Mouse (Mus musculus) adrenal gland, postnatal 36 days (tissue): ENCODE data around the gene Cxcr5. TPM values are rescaled to one million over a fixed set of nuclear protein-coding genes. Genes with fewer than 3 reads are reported as not detected.

Source experiments
- DNase-seq, 2 experiments: peaks; one replicate each; pipeline ENCODE4 v3.0.0; 2021; ENCODE audit warnings: mixed read lengths in 1 of 2
- total RNA-seq, 2 experiments: library from RNA; stranded (reverse); gene quantifications; 2 replicates each; pipeline ENCODE4 v1.2.3; 2021

Cxcr5 gene
- total RNA-seq, 2 experiments from 2014 or later = not detected

GRCm38 (mm10) chr9:44479628-44480428 lies 81.8 kb downstream of the Cxcr5 start:
- DNase-seq = peak; percentile 91

DNA sequence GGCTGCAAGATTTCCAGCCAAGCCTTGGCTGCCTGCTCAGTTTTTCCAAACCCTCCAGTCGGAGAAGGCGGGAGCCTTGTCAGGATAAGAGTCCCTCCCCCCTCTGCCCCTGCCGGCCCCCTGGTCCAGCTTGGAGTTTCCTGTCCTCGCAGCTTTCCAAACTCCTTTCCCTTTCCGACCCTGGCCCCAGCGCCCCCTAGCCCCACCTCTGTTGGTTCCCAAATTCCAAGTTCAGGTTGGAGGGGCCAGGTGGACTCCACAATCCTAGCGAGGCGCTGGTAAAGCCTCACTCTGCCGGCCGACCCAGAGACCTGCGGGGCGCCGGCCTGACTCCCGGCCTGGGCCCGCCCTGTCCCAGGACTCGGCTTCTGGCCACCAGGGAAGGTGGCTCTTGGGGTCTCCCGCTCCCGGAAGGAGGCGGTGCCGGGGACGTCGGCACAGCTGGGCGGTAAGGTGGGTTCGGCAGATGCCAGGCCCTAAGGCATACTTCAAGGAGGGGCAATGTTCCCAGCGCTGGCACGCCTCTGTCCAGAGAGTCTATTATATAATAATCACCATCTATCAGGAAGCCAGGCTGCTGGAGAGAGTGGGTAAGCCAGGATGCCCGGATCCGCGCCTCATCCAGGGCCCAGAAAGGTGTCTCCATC lies 82.6 kb downstream of the Cxcr5 start:
- DNase-seq = peak; percentile 84 to 88

GRCm38 (mm10) chr9:44478229-44478921 lies 83.3 kb downstream of the Cxcr5 start:
- peak; percentile 43 to 67 for DNase-seq

DNA sequence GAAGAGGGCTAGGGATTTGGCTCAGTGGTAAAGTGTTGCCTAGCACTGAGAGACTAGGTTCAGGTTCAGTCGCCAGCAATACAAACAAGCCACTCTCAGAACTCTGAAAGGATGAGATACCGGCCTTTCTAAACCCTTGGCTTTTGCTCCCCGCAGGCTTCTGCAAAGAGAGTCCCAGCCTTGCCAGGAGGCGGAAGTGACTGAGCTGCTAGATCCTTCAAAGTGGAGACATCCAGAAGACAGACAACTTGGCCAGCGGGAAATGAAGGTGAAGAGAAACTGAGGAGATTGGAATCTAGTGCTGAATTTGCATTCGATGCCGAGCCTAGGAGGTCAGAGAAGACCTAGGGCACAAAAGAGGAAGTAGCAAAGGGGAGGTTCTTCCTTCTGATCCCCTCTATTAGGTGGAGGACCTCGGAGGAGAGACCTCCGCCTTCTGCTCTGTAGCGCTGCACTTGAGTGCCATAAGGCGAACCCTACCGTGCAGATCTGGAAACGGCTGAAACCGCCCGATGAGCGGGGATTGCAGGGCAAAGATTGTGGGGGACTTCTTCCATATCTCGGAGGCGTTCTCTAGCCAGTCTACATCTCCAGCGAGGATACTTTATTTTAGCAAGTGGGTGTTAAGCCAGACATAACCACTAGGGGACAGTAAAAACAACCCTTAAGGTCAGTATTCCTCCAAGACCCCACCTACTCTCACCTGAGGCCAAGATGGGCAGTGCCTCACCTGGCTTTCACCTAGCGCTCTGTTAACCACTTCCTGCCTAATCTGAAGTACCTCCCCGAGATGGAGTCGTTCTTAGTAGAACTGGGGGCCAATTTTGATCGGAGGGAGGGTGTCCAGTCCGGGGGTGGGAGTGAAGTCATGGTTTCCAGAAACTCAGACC lies 84.1 kb downstream of the Cxcr5 start:
- peak in 1 of 2 experiments; percentile 54 for DNase-seq

DNA sequence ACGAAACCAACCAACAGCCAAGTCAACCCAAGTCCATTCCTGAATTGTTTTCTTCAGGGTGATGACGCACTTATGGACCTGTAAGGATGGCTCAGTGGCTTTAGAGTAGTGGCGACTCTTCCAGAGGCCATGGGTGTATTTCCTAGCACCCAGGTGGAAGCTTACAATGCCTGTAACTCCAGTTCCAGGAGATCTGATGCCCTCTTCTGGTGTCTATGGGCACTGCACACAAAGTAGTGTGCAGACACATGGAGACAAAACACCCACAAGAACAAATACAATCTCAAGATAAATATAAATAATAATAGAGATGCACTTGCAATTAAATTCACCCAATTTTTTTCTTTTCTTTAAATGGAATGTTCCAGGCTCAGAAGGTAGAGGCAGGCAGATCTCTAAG lies 85.7 kb downstream of the Cxcr5 start:
- DNase-seq = no peak

DNA sequence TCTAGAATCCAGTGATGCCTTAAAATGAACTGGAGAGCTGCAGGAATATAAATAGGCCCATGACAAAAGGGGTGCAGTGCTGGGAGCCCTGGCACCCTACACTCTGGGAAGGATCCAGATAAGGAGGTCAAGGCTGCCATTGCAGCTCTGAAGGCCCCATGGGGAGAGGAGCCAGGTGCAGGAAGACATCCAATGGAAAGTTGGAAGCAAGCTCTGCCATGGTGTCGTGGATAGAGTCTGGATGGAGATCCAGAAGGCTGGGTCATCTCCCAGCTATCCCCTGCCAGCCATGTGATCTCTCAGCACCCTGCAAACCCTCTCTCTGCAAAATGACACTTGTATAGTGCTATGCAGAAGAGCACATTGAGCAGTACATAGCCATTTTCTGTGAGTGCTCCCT lies 87.3 kb downstream of the Cxcr5 start:
- DNase-seq = no peak

GRCm38 (mm10) chr9:44473184-44473583 lies 88.5 kb downstream of the Cxcr5 start:
- no peak for DNase-seq

DNA sequence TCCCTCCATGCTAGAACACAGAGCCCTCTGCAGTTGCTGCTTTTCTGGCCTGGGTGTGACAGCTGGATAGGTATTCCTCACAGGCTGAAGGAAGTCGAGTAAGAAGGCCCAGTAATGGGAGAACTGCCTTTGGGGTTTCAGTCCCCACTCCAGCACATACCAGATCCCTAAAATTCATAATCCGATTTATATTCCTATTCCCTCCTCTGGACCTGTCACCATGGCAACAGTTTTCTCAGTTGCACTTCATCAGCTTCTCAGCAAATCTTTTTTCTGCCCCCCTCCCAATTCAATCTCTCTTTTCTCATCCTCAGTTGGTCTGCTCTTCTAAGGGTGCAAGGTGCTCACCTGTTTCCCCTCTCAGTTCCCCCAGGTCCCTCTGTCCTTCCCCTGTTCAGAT lies 92.9 kb downstream of the Cxcr5 start:
- DNase-seq = no peak

DNA sequence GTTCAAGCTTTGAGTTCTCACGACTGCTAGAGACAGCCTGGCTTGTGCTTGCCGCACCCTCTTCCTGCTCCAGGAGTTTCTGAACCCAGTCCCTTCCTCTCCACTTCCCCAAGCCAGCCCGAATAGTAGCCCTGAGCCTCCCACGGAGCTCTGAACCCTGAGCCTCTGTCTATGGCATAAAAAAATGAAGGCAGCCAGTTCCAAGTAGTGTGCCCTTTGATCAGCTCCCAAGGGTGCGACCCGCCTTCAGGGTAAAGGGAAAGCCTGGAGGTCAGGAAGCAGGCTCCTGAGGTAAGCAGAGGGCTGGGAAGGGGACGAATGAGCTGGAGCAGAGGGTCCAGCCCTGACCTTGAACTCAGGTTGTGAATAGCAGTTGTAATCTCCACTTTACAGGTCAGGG lies 93.5 kb downstream of the Cxcr5 start:
- no peak for DNase-seq

- no peak for DNase-seq
These were observed 99.7 kb downstream of the Cxcr5 start for GRCm38 (mm10) chr9:44461950-44462349.

Other genes starting within 250 kb of the Cxcr5 start
- 10 to 100 TPM; 37.6 to 50.6 TPM for gene C2cd2l, start 241.6 kb downstream of the Cxcr5 start, total RNA-seq
- 10 to 100 TPM; 25.3 to 32.7 TPM for gene Dpagt1, start 235.9 kb downstream of the Cxcr5 start, total RNA-seq
- 10 to 100 TPM; 41.3 to 47.7 TPM for gene H2afx, start 227.2 kb downstream of the Cxcr5 start, total RNA-seq
- 10 to 100 TPM; 61.8 to 98.3 TPM for gene Hmbs, start 217.6 kb downstream of the Cxcr5 start, total RNA-seq
- gene Vps11, start 200.2 kb downstream of the Cxcr5 start, total RNA-seq = 10 to 100 TPM; 53.0 to 72.7 TPM
- 100 to 1,000 TPM; 203 to 204 TPM for gene Hyou1, start 182.4 kb downstream of the Cxcr5 start, total RNA-seq
- gene Slc37a4, start 165.0 kb downstream of the Cxcr5 start, total RNA-seq = 10 to 100 TPM; 13.5 to 18.6 TPM
- gene Rps25, start 154.7 kb downstream of the Cxcr5 start, total RNA-seq = 1,000 to 10,000 TPM; 1,182 to 1,266 TPM
- gene Trappc4, start 154.3 kb downstream of the Cxcr5 start, total RNA-seq = 10 to 100 TPM; 82.0 to 95.7 TPM
- 10 to 100 TPM; 14.7 to 18.9 TPM for gene Ccdc84, start 143.3 kb downstream of the Cxcr5 start, total RNA-seq
- not detected for gene Foxr1, start 120.7 kb downstream of the Cxcr5 start, total RNA-seq
- gene Upk2, start 106.9 kb downstream of the Cxcr5 start, total RNA-seq = not detected
- gene Bcl9l, start 79.1 kb downstream of the Cxcr5 start, total RNA-seq = 10 to 100 TPM; 47.6 to 51.8 TPM
- gene Ddx6, start 43.0 kb upstream of the Cxcr5 start, total RNA-seq = 100 to 1,000 TPM; 134 to 149 TPM
- gene Treh, start 111.4 kb upstream of the Cxcr5 start, total RNA-seq = not detected
- 10 to 100 TPM; 41.2 to 48.9 TPM for gene Phldb1, start 173.3 kb upstream of the Cxcr5 start, total RNA-seq
- gene Arcn1, start 206.0 kb upstream of the Cxcr5 start, total RNA-seq = 100 to 1,000 TPM; 173 to 185 TPM
- gene Ift46, start 206.0 kb upstream of the Cxcr5 start, total RNA-seq = 10 to 100 TPM; 68.9 to 97.6 TPM
- gene Tmem25, start 237.4 kb upstream of the Cxcr5 start, total RNA-seq = 1 to 10 TPM; 2.2 to 8.8 TPM
- gene Ttc36, start 241.2 kb upstream of the Cxcr5 start, total RNA-seq = 1 to 10 TPM; 1.2 to 4.1 TPM